Mouse (Mus musculus): Measurements from ENCODE around the gene Echdc2. TPM values are rescaled to one million over a fixed set of nuclear protein-coding genes. Genes with fewer than 3 reads are reported as not detected.

Gene Echdc2
- polyA plus RNA-seq, 1 experiment from 2014 or later: 22.8 TPM

- no peak overlapping the region for H3K27ac ChIP-seq (ENCODE audit: low read length)
- peaks cover 14% of the 10 kb centered on the region for H3K4me1 ChIP-seq (ENCODE audit: control insufficient read depth, insufficient read depth, low read length)
- H3K36me3 ChIP-seq (ENCODE audit: control insufficient read depth, insufficient read depth): no peaks in the 10 kb centered on the region
- ATAC-seq (replicated peaks; ENCODE audit: extremely low read depth, insufficient read depth, low FRiP score): no peak
- H3K4me3 ChIP-seq (ENCODE audit: low read length): no peak overlapping the region
- H3K9ac ChIP-seq (ENCODE audit: low read length): no peak overlapping the region
- WGBS: 89% methylated on average over 5 of the region's 5 CpGs
- no peak overlapping the region for H3K4me2 ChIP-seq (ENCODE audit: low read depth, low read length)
- no peaks in the 10 kb centered on the region for H3K9me3 ChIP-seq (replicated peaks; ENCODE audit: control insufficient read depth, low read length)
- peaks cover 17% of the 10 kb centered on the region for H3K27me3 ChIP-seq (ENCODE audit: control insufficient read depth, insufficient read depth, low read length)
Observed at GRCm38 (mm10) chr4:108222507-108222906, 57.3 kb downstream of the Echdc2 start.

GRCm38 (mm10) chr4:108225341-108225872 is 60.2 kb downstream of the Echdc2 start:
- no peaks in the 10 kb centered on the region for H3K36me3 ChIP-seq (ENCODE audit: control insufficient read depth, insufficient read depth)
- ATAC-seq (replicated peaks; ENCODE audit: extremely low read depth, insufficient read depth, low FRiP score): no peak
- WGBS: 70% methylated on average over 3 of the region's 3 CpGs

More at GRCm38 (mm10) chr4:108225341-108225872, 60.2 kb downstream of the Echdc2 start:
- Histone ChIP-seq H3K4me3 (ENCODE audit: low read length) (no peak overlapping the region), H3K27ac (ENCODE audit: low read length) (no peak overlapping the region), H3K27me3 (ENCODE audit: control insufficient read depth, insufficient read depth, low read length) (no peaks in the 10 kb centered on the region), H3K9me3 (replicated peaks; ENCODE audit: control insufficient read depth, low read length) (no peaks in the 10 kb centered on the region), H3K9ac (ENCODE audit: low read length) (no peak overlapping the region), H3K4me2 (ENCODE audit: low read depth, low read length) (no peak overlapping the region), H3K4me1 (ENCODE audit: control insufficient read depth, insufficient read depth, low read length) (peaks cover 5% of the 10 kb centered on the region; the same call in 1 of the 2 replicates)

Other genes starting within 250 kb of the Echdc2 start
- gene Cpt2, start 241.8 kb upstream of the Echdc2 start, polyA plus RNA-seq (2015; fragmentation: Nextera tagmentation; extraction: Ambion mirVana): 62.8 and 69.2 TPM in 2 replicates
- 0.05 TPM in 1 of 2 replicates, not detected in the other for gene Slc1a7, start 197.1 kb upstream of the Echdc2 start, polyA plus RNA-seq (2015; fragmentation: Nextera tagmentation; extraction: Ambion mirVana)
- gene Podn, start 69.0 kb upstream of the Echdc2 start, polyA plus RNA-seq (2015; fragmentation: Nextera tagmentation; extraction: Ambion mirVana): 0.64 TPM in 2 replicates
- 189 and 200 TPM in 2 replicates for gene Scp2, start 20.4 kb upstream of the Echdc2 start, polyA plus RNA-seq (2015; fragmentation: Nextera tagmentation; extraction: Ambion mirVana)
- 0.05 TPM in 1 of 2 replicates, not detected in the other for gene Zyg11a, start 52.6 kb downstream of the Echdc2 start, polyA plus RNA-seq (2015; fragmentation: Nextera tagmentation; extraction: Ambion mirVana)
- 7.6 and 8.3 TPM in 2 replicates for gene Zyg11b, start 135.7 kb downstream of the Echdc2 start, polyA plus RNA-seq (2015; fragmentation: Nextera tagmentation; extraction: Ambion mirVana)
- gene Coa7, start 162.7 kb downstream of the Echdc2 start, polyA plus RNA-seq (2015; fragmentation: Nextera tagmentation; extraction: Ambion mirVana): 46.3 and 53.6 TPM in 2 replicates
- 1.3 and 1.4 TPM in 2 replicates for gene Shisal2a, start 217.9 kb downstream of the Echdc2 start, polyA plus RNA-seq (2015; fragmentation: Nextera tagmentation; extraction: Ambion mirVana)
- 51.4 and 53.6 TPM in 2 replicates for gene Gpx7, start 241.5 kb downstream of the Echdc2 start, polyA plus RNA-seq (2015; fragmentation: Nextera tagmentation; extraction: Ambion mirVana)

All from heart, embryonic 16.5 days (tissue).